Mouse (Mus musculus): Measurements from ENCODE around the gene A730061H03Rik.

Gene A730061H03Rik

DNA sequence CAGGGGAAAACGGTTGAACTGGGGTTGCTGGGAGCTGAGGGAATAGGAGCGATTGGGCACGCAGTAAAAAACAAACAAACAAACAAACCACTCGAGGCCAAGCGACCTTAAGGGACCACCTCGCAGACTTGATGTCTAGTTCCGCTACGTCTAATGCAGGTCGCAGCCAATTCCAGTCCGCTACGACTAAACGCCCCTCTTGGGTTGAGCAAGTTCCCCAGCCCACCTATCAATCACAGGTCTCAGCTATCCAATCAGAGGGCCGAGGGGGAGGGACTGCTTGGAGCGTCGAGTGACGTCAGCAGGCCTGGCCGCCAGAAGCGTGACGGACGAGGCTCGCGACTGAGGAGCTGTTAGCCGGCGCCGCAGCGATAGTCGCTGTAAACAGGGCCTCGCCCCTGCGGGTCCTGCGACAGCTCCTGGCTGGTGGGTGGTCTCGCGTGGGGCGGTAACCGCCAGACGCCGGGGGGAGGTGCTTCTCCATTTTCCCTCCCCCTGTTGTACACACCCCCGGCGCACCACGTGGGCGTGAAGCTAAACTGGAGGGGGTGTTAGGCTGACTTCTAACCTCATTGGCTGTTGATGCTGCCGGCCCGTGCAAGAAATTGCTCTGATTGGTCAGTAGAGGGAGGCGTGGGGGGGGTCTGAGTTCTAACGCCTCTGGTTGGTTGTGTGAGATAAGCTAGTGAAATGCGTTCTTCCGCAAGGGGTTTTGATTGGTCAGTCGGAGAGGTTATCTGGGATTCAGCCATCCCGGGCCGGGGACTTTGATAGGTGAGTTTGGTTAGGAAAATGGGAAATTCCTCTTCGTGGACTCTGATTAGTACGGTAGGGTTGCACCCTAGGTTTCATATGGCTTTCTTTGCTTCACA, at the start of gene A730061H03Rik:
Gene A730061H03Rik (minus strand): TSS at position 205 of the 872 bp plus-strand sequence.
- peak; percentile 97 for DNase-seq (ENCODE audit: low read depth, low spot score)

DNA sequence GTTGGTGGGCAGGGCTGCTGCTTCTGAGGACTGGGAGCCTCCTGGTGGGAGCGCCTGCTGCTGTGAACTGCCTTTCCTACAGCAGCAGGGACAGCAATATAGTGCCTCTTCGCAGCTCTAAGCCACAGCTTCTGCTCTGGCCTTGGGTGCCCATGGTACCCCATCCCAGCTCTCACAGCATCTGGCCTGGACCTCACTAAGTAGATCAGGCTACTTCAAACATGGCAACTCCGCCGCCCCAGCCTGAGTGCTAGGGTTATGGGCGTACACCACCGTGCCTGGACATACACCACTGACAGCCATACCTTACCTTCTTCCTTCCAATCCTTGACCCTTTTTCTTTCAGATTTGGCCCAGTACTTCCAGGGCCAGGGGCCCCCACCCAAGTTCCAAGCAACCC, 48.1 kb upstream of the A730061H03Rik start:
- DNase-seq (ENCODE audit: low read depth, low spot score): no peak

DNA sequence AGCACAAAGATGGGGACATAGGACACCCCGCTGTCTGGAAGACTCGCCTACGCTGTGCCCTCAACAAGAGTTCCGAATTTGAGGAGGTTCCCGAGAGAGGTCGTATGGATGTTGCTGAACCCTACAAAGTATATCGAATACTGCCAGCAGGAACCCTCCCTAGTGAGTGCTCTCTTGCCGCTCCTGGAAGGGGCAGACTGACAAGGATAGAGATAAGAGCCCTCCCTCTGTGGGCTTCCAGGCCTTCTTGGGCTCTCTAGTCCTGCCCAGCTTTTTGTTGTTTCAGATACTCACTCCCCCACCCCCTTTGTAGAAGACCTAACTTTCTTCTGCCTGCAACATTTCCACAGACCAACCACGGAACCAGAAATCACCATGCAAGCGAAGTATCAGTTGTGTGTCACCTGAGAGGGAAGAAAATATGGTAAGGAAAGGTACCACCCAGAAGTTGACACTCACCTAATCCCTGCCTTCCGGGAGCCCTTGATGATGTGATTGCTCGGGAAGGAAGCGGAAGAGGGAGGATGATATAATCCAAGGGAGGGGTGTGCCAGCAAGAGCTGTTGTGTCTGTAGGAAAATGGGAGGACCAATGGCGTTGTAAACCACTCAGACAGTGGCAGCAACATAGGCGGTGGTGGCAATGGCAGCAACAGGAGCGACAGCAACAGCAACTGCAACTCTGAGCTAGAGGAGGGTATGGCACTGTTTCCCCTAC, 45.7 kb upstream of the A730061H03Rik start:
- DNase-seq (ENCODE audit: low read depth, low spot score): no peak

DNA sequence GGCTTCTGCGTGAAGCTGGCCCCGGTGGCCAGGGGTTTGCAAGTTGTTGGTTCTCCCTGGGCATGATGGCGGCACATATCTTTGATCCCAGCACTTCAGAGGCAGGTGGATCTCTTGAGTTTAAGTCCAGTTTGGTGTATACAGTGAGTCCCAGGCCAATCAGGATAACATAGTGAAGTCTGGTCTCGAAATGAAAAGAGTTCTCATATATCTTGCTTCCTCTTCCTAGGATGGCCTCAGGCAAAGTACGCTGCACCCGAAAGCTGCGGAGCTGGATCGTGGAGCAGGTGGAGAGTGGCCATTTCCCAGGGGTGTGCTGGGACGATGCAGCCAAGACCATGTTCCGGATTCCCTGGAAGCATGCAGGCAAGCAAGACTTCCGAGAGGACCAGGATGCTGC, 44.6 kb upstream of the A730061H03Rik start:
- DNase-seq (ENCODE audit: low read depth, low spot score): no peak

DNA sequence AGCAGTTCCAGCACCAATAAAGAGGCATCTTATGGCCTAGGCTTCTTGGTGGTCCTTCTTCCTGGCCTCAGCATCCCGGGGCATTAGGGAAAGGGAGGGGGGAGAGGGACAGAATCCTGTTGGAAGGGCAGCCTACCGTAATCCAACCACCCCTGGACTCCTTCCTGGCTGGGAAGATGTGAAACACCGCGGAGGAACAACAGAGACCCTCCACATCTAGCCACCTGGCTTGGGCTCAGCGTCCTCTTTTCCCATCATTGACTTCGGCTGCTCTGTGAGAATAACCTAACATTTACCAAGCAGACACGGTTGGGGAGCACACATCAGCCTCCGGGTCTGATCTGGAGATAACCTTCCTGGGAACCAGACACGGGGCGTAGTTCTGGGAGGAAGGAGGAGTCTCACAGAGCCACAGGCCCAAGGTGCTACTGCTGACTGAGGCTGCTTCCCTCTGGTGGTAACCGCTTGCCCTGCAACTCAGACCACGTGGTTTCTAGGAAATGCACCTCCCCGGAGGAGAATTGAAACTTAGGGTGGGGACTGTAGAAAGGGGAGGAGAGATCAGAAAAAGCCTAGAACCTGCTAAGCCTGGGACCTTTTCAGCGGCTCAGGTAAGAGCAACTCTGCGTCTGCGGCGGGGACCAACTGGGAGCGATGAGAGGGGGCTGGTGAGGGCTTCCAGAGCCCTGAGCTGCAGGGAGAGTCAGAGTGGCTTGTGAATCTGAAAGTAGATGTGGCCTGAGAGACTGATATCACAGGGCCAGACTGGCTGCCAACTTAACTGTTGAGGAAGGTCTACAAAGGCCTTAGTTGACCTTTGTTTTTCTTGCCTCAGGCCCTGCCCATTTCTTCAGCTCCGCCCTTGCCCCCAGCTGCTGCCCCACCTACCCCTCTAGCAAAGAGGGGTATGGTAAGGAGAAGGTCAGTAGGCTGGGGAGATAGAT, 43.7 kb upstream of the A730061H03Rik start:
- peak; percentile 60 for DNase-seq (ENCODE audit: low read depth, low spot score)

DNA sequence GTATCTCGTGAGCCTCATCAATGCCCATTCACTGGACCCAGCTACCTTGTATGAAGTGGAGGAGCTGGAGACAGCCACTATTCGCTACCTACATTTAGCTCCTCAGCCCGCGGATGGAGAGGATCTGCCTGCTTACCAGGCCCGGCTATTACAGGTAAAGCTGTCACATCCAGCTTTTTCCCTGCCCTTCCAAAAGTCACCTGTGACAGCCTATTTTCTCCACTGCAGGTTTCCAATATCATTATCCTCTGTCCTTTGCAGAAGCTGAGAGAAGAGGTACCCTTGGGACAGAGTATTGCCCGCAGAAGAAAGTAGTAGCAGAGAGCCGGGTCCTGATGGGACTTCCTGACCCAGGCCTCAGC, 43.0 kb upstream of the A730061H03Rik start, which contains the start of gene Irf9:
Gene Irf9 (plus strand): TSS at position 301 of the 362 bp plus-strand sequence.
- DNase-seq (ENCODE audit: low read depth, low spot score): no peak

DNA sequence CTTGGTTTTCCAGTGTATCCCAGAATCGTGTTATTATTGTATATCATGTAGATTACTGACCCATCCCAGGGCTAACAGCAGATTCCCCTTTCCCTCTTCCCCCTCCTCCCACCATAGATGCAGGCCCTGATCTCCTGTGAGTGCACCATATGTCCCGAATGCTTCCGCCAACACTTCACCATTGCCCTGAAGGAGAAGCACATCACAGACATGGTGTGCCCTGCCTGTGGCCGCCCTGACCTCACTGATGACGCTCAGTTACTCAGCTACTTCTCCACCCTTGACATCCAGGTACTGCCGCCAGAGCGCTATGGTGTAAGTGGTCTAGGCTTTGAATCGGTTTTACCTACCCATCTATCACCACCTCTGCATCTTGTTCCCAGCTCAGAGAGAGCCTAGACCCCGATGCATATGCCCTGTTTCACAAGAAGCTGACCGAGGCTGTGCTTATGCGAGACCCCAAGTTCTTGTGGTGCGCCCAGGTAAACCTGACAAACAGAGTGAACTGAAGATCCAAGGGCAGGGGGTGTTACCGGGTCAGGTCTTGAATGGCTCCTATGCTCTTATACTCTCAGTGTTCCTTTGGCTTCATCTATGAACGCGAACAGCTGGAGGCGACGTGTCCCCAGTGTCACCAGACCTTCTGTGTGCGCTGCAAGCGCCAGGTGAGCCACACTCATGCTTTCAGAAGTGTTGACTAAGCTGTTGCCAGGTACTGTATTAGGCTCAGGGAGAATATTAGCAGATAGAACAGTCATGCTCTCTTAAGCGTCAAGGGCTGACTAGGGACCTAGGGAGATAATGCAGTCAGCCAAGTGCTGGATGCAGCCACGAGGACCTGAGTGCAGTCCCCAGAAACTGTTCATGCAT, 38.5 kb upstream of the A730061H03Rik start:
- no peak for DNase-seq (ENCODE audit: low read depth, low spot score)

DNA sequence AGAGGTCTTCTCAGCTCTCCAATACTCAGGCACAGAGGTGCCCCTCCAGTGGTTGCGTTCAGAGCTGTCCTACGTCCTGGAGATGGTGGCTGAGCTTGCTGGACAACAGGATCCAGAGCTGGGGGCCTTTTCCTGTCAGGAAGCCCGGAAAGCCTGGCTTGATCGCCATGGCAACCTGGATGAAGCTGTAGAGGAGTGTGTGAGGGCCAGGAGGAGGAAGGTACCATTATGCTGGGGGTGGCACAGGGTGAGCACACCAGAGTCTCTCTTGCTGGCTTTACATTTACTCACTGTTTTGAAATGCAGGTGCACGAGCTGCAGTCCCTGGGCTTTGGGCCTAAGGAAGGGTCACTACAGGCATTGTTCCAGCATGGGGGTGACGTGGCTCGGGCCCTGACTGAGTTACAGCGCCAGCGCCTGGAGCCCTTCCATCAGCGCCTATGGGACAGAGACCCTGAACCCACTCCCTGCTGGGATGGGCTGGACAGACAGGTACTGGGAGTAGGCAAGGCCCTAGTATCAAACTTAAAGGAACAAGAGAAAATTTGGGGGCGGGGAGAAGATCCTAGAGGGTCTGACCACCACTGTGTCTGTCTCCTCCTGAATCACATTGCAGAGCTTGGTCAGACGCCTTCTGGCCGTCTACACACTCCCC, 36.0 kb upstream of the A730061H03Rik start:
- DNase-seq (ENCODE audit: low read depth, low spot score): no peak

DNA sequence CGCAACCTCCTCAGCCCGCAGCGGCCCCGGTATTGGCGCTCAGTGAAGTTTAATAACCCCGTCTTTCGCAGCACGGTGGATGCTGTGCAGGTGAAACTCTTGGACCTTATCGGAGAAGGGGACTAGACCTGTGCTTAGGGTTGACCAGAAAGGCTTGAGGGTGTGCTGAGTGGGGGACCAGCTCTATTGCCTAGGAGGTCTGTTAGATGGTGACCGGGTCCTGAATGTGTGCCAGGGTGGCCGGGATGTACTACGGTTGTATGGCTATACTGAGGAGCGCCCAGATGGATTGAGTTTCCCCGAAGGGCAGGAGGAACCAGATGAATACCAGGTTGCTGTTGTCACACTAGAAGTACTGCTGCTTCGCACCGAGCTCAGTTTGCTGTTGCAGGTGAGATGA, 32.0 kb upstream of the A730061H03Rik start:
- DNase-seq (ENCODE audit: low read depth, low spot score): no peak

DNA sequence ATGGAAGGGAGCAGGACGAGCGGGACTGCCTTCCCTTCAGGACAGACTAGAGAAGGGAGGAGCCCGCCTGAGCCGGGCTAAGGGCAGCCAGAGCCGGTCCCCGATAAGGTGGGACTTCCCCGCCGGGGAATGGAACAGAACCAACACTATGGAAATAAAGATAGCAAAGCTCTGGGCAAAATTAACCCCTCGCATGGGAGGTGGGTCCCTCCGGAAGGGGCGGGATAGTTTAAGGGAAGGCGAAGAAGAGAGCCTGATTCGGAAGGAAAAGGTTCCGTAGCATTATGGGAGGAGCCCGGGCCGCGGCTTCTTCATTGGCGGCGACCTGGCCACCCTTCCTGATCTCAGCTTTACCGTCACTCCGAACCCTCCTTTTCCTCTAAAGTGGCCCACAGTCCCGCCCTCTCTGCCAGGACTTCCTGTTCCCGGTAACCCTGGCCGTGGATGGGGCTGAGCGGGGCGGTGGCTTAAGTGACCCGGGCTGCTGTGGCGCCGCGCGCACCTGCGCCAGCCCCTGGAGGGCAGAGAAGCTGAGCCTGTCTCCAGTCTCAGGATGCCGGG, 31.2 kb upstream of the A730061H03Rik start, which contains the start of gene Rnf31:
Gene Rnf31 (plus strand): TSS at position 378 of the 561 bp plus-strand sequence.
- DNase-seq (ENCODE audit: low read depth, low spot score): peak; percentile 83

DNA sequence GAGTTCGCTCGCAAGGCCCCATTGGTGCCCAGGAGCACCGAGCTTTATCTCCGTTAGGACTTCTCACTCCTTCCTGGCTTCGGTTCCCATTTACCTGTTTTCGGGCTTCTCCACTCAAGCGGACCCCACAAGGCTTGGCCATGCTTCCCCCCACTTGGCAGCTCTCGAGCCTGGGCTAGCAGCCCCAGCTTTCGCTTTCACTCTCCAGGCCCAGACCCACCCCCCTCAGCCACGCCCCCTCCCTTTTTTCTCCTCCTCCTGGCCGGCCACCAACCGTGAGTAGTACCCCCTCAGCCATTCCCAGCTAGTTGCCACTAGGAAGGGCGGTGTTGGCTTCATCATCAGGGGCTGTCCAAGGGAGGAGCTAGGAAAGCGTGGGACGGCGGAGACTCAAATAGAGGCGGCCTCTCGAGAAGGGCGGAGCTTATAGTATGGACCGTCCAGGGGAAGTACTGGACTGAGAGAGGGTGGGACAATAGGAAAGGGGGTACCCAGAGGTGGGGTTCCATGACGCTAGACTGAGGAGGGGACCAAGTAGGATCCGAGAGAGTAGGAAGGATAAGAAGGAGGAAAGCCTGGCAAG, 30.6 kb upstream of the A730061H03Rik start, which contains the start of gene Psme2:
Gene Psme2 (minus strand): TSS at position 366 of the 583 bp plus-strand sequence.
- no peak for DNase-seq (ENCODE audit: low read depth, low spot score)

DNA sequence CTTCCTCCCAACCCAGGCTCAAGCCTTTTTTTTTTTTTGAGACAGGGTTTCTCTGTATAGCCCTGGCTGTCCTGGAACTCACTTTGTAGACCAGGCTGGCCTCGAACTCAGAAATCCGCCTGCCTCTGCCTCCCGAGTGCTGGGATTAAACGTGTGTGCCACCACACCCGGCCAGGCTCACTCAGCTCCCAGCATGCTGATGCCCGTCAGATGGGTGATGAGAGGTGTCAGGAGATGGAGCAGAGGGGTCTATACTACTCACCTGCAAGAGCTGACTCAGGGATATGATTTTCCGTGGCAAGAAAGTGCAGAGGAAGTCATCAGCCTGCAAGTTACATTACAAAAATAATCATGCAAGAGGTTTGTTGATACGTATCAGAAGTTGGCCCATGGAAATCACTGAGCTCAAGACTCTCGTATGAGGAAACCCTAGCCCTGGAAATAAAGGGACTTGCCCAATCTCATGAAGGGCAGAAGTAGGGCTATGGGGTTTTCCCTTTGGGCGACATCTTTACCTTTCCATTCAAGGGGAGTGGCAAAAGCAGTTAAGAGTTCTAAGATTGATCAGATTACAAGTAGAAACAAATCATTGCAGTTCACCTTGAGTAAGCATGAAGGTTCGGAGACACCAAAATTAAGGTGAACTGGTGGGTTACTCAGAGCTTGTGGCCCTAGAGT, 29.7 kb upstream of the A730061H03Rik start:
- DNase-seq (ENCODE audit: low read depth, low spot score): no peak

DNA sequence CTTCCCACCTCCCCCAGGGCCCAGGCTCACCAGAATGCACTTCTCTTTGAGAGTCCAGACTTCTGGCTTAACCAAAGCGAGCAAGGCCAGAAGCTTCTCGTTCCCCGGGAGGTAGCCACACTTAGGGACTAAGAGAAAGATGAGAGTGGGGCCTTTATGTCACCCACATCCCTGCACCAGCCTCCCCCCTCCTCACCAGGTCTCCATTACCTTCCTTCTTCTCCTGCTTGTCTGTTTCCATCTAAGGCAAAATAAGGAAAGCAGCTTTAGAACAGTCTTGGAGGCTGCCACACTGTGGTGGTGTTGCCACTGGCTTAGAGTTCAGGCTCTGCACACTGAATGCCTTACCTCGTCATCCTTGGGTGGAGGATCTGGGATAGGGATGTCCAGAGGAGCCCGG, 29.1 kb upstream of the A730061H03Rik start:
- no peak for DNase-seq (ENCODE audit: low read depth, low spot score)

DNA sequence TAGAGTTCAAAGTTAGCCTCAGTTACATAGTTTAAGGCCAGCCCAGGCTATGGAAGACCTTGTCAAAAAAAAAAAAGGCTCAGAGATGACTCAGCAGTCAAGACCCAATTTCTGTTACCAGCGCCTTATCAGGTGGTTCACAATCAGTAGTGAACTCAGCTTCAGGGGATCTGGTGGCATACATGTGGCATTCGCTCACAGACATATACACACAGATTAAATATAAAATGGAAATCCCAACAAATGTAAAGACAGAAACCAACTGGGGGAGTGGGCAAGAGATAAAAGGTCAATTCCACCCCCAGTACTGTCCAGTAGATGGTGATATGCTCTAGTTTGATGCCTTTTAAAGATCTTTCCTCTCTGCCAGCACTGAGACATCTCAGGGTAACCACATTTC, 25.9 kb upstream of the A730061H03Rik start:
- DNase-seq (ENCODE audit: low read depth, low spot score): no peak

DNA sequence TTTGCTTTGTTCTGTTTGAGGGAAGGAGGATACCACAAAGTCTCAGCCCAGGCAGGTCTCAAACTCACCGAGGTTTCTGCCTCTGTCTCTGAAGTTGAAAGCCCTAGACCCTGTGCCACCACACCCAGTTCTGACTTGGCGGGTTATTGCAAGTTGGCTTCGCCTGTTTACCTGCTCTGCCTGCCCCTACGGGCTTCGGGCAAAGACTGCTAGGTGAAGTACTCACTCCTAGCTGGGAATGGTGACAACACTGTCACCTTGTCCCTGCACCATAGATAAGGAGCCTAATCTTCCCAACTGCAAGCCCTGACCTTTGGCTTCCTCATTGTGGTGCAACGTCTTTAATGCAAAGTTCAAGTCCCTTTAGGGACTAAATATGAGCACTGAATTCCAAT, 25.4 kb upstream of the A730061H03Rik start:
- no peak for DNase-seq (ENCODE audit: low read depth, low spot score)

DNA sequence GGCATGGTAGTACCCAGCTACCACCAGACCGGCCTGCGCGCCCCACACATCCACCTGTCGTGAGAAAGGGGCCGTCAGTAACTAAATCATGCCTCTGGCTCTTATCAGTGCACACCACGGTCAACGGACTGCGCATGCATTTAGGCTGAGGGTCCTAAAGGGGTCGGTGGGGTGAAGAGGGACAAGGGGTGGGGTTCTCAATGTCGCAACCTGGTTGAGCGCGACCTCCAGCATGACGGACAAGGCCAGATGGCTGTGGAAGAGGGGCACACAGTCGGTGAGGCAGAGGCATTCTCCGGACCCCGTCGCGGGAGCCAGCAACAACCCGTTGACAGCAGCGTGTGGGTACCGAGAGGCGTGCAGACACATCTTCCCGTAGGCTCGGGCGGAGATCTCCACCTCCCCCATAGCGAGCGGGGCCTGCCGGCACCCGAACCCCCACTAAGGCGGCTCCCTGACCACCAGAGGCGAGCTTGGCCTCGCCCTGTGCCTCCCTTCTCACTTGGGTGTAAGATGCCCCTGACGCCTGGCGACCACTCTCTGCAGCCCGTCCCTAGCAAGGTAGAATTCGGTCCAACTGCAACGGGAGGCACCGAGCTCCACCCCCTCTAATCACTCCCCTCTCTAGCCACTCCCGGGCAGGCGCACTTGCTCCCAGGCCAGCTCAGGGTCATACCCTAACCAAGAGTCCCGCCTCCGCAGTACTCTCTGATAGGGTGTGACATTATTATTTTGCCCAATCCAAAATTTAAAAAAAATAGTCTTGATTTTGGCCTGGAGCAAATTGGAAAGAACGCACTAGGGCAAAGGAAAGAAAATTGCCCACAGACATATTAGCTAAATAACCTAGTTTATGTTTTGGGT, 24.7 kb upstream of the A730061H03Rik start, which contains the start of gene Emc9:
Gene Emc9 (minus strand): TSS at position 601 of the 864 bp plus-strand sequence.
- no peak for DNase-seq (ENCODE audit: low read depth, low spot score)

DNA sequence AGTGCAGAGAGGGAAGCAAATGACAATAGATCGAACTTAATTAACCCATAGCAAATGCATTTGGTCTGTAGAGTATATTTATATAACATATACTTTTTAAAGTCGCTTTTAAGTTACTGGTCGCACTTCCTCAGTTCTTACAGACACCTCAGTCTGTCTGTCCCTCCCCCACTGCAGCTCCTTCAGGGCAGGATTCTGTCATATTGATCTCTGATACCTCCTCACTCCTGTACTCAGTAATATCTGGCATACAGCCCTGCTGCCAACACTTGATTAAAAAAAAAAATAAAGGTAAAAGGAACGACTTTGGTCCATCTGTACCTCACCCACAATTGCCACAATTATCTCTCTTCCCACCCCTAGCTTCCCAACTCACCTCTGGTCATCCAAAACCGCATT, 24.1 kb upstream of the A730061H03Rik start:
- no peak for DNase-seq (ENCODE audit: low read depth, low spot score)

Data from retina, adult 2 months (tissue).